9 mouse cellular contexts compared by ENCODE assay signal in the genomic region with DNA sequence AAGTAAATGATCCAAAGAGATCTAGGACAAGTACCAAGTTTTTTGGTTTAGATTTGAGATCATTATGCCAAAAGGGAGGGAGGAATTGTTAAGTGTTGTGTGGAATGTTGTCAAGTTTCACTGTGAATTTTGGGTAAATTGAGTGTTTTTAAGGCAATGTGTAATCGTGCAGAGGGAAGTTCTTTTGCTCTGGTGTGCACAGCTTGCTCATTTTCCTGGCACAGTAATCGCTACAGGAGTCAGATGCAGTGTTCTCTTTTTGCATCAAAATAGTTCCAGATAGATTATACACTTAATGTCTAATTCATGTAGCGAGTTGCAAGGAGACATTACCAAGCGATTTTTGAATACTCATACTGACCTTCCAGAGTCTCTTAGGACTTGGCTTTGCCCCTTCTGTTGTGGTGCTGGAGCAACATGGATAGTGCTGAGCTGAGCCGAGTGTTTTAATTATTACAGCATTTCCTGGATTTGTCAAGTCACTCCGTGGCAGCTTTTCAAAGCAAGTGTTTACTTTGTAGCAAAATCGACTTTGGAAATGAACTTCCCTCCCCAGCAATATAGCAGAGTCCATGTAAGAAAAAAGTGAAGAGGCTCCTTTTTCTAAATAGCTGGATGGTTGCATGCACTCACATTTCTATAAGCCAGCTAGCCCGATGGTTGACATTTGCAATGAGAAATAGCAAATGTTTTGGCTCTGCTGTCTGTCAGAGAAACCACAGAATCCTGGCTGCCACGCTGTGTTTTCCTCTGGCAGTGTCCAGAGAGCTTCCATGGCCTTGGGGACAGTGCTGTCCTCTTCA.
A peak's percentile ranks its signal among the peaks of the same experiment; 100 is the strongest.
DNase-seq lines count a peak whose midpoint lies in the region; ATAC-seq and TF ChIP-seq lines count a peak whose summit lies in the region.
"Had no signal": no experiment of that assay in that cellular context is flagged by ENCODE, and none has a peak within 500 bp of the region (broad histone marks: within the 10 kb centered on the region; RNA-seq: fewer than 3 reads in every experiment).

No protein-coding gene starts in this region.

- no peak for TF ChIP-seq EP300 in heart, postnatal 0 days (IDR thresholded peaks at IDR 0.05; ENCODE audit: low read depth)
- TF ChIP-seq EP300 in lung, postnatal 0 days (IDR thresholded peaks at IDR 0.05): no peak

- no peak for ATAC-seq in heart, postnatal 0 days (ENCODE audit: insufficient read depth, low read depth)
- ATAC-seq in lung, postnatal 0 days: peak; percentile 68
- no peak for ATAC-seq in megakaryocyte-erythroid progenitor cell, adult 5-6 weeks (replicated peaks; ENCODE audit: low FRiP score, low TSS enrichment, poor library complexity, severe bottlenecking)
- ATAC-seq: Patski had no signal

- H3K9me3 ChIP-seq in heart, postnatal 0 days (replicated peaks; ENCODE audit: control insufficient read depth, low read length): no peaks in the 10 kb centered on the region
- no peaks in the 10 kb centered on the region for H3K9me3 ChIP-seq in lung, postnatal 0 days (ENCODE audit: low read length)

- DNase-seq in gastrocnemius, adult 2 months: peak; percentile 34
- DNase-seq in gastrocnemius, postnatal 10 days: no peak
- DNase-seq in adrenal gland, postnatal 10 days: peak; percentile 28
- no peak for DNase-seq in heart, postnatal 0 days (ENCODE audit: low spot score)
- DNase-seq in lung, postnatal 0 days (ENCODE audit: low spot score): peak; percentile 62
- no peak for DNase-seq in B cell, adult 2 months
- DNase-seq in thymus, postnatal 10 days (ENCODE audit: low spot score in 2 of 2): no peak

- H3K27ac ChIP-seq in gastrocnemius, adult 2 months: peak overlapping the region; percentile 51
- no peak overlapping the region for H3K27ac ChIP-seq in heart, postnatal 0 days (ENCODE audit: low read depth)
- no peak overlapping the region for H3K27ac ChIP-seq in lung, postnatal 0 days (ENCODE audit: low read length)

- no peaks in the 10 kb centered on the region for H3K27me3 ChIP-seq in heart, postnatal 0 days (ENCODE audit: control insufficient read depth, insufficient read depth, low read length)
- no peaks in the 10 kb centered on the region for H3K27me3 ChIP-seq in lung, postnatal 0 days (replicated peaks; ENCODE audit: insufficient read depth, low read length)
- H3K27me3 ChIP-seq: Patski had no signal

- H3K36me3 ChIP-seq in heart, postnatal 0 days (replicated peaks; ENCODE audit: control insufficient read depth, insufficient read depth, low read length): no peaks in the 10 kb centered on the region
- H3K36me3 ChIP-seq in lung, postnatal 0 days (ENCODE audit: insufficient read depth, low read length): no peaks in the 10 kb centered on the region

- H3K4me1 ChIP-seq in heart, postnatal 0 days (ENCODE audit: control insufficient read depth, insufficient read depth): no peaks in the 10 kb centered on the region
- peaks cover 3% of the 10 kb centered on the region; the same call in 1 of the 2 replicates for H3K4me1 ChIP-seq in lung, postnatal 0 days (ENCODE audit: insufficient read depth, low read depth, low read length)

- H3K9ac ChIP-seq in heart, postnatal 0 days (replicated peaks; ENCODE audit: low read depth, low read length): no peak overlapping the region
- no peak overlapping the region for H3K9ac ChIP-seq in lung, postnatal 0 days (replicated peaks; ENCODE audit: low read depth)

- intact Hi-C loops in gastrocnemius, adult 2 months (cut with DNase I): no loop called here

- H3K4me3 ChIP-seq in gastrocnemius, adult 2 months: peak overlapping the region; percentile 52
- H3K4me3 ChIP-seq in heart, postnatal 0 days (ENCODE audit: low read depth, low read length): no peak overlapping the region
- H3K4me3 ChIP-seq in lung, postnatal 0 days (ENCODE audit: low read depth, low read length): no peak overlapping the region

- 45% methylated on average over 9 of the region's 9 CpGs for WGBS in heart, postnatal 0 days
- 22% methylated on average over 9 of the region's 9 CpGs for WGBS in lung, postnatal 0 days

- TF ChIP-seq CTCF in gastrocnemius, adult 2 months (IDR thresholded peaks at IDR 0.05): no peak
- TF ChIP-seq CTCF in heart, postnatal 0 days (IDR thresholded peaks at IDR 0.05; ENCODE audit: low read depth): no peak
- no peak for TF ChIP-seq CTCF in lung, postnatal 0 days (IDR thresholded peaks at IDR 0.05)

- peak overlapping the region; percentile 24; the same call in 1 of the 2 replicates for H3K4me2 ChIP-seq in heart, postnatal 0 days (ENCODE audit: low read depth, low read length)
- peak overlapping the region; percentile 17; the same call in 1 of the 2 replicates for H3K4me2 ChIP-seq in lung, postnatal 0 days (replicated peaks; ENCODE audit: low read depth, low read length)

Comparison
In these comparisons a context has a peak if more than half of its experiments do, and no peak if none do; other contexts are left out.
1. DNase-seq: peak in gastrocnemius, adult 2 months (single experiment), adrenal gland, postnatal 10 days (single experiment) and lung, postnatal 0 days (single experiment); none in gastrocnemius, postnatal 10 days (single experiment), heart, postnatal 0 days (single experiment), B cell, adult 2 months (0 of 2) and thymus, postnatal 10 days (0 of 2).